Mouse (Mus musculus) liver, postnatal 0 days (tissue): ENCODE measurements at regions not wholly inside any gene's neighbourhood (a gene's known extent, or its start where the extent isn't known, plus 50 kb on each side); places are given as distances from the start of the nearest gene placed in this dataset.

ENCODE experiments used
- CTCF ChIP-seq: sonication (generic); IDR thresholded peaks from 2 replicates; pipeline ENCODE4 v1.5.1; 2016; ENCODE audit warnings: antibody characterized with exemption, low read depth
- EP300 ChIP-seq: IDR thresholded peaks from 2 replicates; pipeline ENCODE4 v1.6.1; 2016; ENCODE audit warnings: antibody characterized with exemption, low read depth, mild to moderate bottlenecking

GRCm38 (mm10) chr2:47914270-47914669 lies 899.6 kb upstream of the Acvr2a start:
- TF ChIP-seq CTCF (no peak), EP300 (no peak)
